8 mouse cellular contexts compared by ENCODE assay signal in genomic region chr2:104710670-104711370, GRCm38 (mm10). TPM values are rescaled to one million over a fixed set of nuclear protein-coding genes. Genes with fewer than 3 reads are reported as not detected.
A peak's percentile ranks its signal among the peaks of the same experiment; 100 is the strongest.
DNase-seq lines count a peak whose midpoint lies in the region; ATAC-seq and TF ChIP-seq lines count a peak whose summit lies in the region.

No protein-coding gene starts in this region.

- H3K27me3 ChIP-seq in embryonic facial prominence, embryonic 11.5 days (ENCODE audit: control insufficient read depth, insufficient read depth, low read length) = no peaks in the 10 kb centered on the region
- no peaks in the 10 kb centered on the region for H3K27me3 ChIP-seq in intestine, postnatal 0 days (replicated peaks; ENCODE audit: control insufficient read depth, insufficient read depth, low read length)
- H3K27me3 ChIP-seq in neural tube, embryonic 12.5 days (replicated peaks) = no peaks in the 10 kb centered on the region

- no peaks in the 10 kb centered on the region for H3K36me3 ChIP-seq in embryonic facial prominence, embryonic 11.5 days (replicated peaks; ENCODE audit: control insufficient read depth, insufficient read depth, low read depth, low read length)
- H3K36me3 ChIP-seq in intestine, postnatal 0 days (ENCODE audit: control insufficient read depth, insufficient read depth) = no peaks in the 10 kb centered on the region
- H3K36me3 ChIP-seq in neural tube, embryonic 12.5 days = peaks cover 6% of the 10 kb centered on the region; the same call in 1 of the 2 replicates

- H3K4me3 ChIP-seq in layer of hippocampus, adult 2 months = peak overlapping the region; percentile 94
- H3K4me3 ChIP-seq in embryonic facial prominence, embryonic 11.5 days (ENCODE audit: low read depth, low read length) = peak overlapping the region; percentile 81
- peak overlapping the region; percentile 81; the same call in 1 of the 2 replicates for H3K4me3 ChIP-seq in intestine, postnatal 0 days (ENCODE audit: low read depth, low read length)
- H3K4me3 ChIP-seq in neural tube, embryonic 12.5 days = peak overlapping the region; percentile 84

- H3K27ac ChIP-seq in layer of hippocampus, adult 2 months = no peak overlapping the region
- no peak overlapping the region for H3K27ac ChIP-seq in embryonic facial prominence, embryonic 11.5 days (replicated peaks; ENCODE audit: low read depth, low read length)
- H3K27ac ChIP-seq in intestine, postnatal 0 days (ENCODE audit: low read depth, low read length) = no peak overlapping the region
- H3K27ac ChIP-seq in neural tube, embryonic 12.5 days = no peak overlapping the region

- 27% methylated on average over 6 of the region's 6 CpGs for WGBS in embryonic facial prominence, embryonic 11.5 days
- 38% methylated on average over 6 of the region's 6 CpGs for WGBS in intestine, postnatal 0 days
- 21% methylated on average over 6 of the region's 6 CpGs for WGBS in neural tube, embryonic 12.5 days

- H3K4me1 ChIP-seq in embryonic facial prominence, embryonic 11.5 days (ENCODE audit: control insufficient read depth, insufficient read depth, low read length) = no peaks in the 10 kb centered on the region
- no peaks in the 10 kb centered on the region for H3K4me1 ChIP-seq in intestine, postnatal 0 days (replicated peaks; ENCODE audit: control insufficient read depth, insufficient read depth, low read length)
- H3K4me1 ChIP-seq in neural tube, embryonic 12.5 days = peaks cover 13% of the 10 kb centered on the region

- no peak overlapping the region for H3K9ac ChIP-seq in embryonic facial prominence, embryonic 11.5 days (replicated peaks; ENCODE audit: low read length)
- H3K9ac ChIP-seq in intestine, postnatal 0 days (ENCODE audit: low read depth, low read length) = no peak overlapping the region
- H3K9ac ChIP-seq in neural tube, embryonic 12.5 days = no peak overlapping the region; the same call in 1 of the 2 replicates

- ATAC-seq in embryonic facial prominence, embryonic 11.5 days (replicated peaks; ENCODE audit: insufficient number of reproducible peaks, low FRiP score, low TSS enrichment, low read depth) = no peak
- no peak for ATAC-seq in intestine, postnatal 0 days
- ATAC-seq in neural tube, embryonic 12.5 days (ENCODE audit: low FRiP score, low read depth) = peak; percentile 15

- no peak for DNase-seq in layer of hippocampus, adult 2 months (ENCODE audit: low spot score in 2 of 2)
- DNase-seq in layer of hippocampus, adult 11-12 months (ENCODE audit: low spot score) = no peak
- peak; percentile 37 for DNase-seq in embryonic facial prominence, embryonic 11.5 days (ENCODE audit: low spot score)
- DNase-seq in thymus, postnatal 10 days (ENCODE audit: low spot score in 2 of 2) = no peak
- no peak for DNase-seq in adrenal gland, postnatal 14 days
- DNase-seq in yolk sac, embryonic 10.5 days (ENCODE audit: low spot score) = no peak

- TF ChIP-seq CTCF in layer of hippocampus, adult 2 months (conservative IDR thresholded peaks at IDR 0.05) = no peak
- TF ChIP-seq CTCF in intestine, postnatal 0 days (IDR thresholded peaks at IDR 0.05; ENCODE audit: low read depth) = no peak

- peak overlapping the region; percentile 71 for H3K4me2 ChIP-seq in embryonic facial prominence, embryonic 11.5 days (ENCODE audit: low read depth, low read length)
- H3K4me2 ChIP-seq in intestine, postnatal 0 days (replicated peaks; ENCODE audit: low read depth) = peak overlapping the region; percentile 87
- H3K4me2 ChIP-seq in neural tube, embryonic 12.5 days (replicated peaks) = peak overlapping the region; percentile 65

- no peaks in the 10 kb centered on the region for H3K9me3 ChIP-seq in embryonic facial prominence, embryonic 11.5 days (replicated peaks; ENCODE audit: control insufficient read depth, low read length)
- H3K9me3 ChIP-seq in intestine, postnatal 0 days (ENCODE audit: control insufficient read depth) = no peaks in the 10 kb centered on the region
- H3K9me3 ChIP-seq in neural tube, embryonic 12.5 days = no peaks in the 10 kb centered on the region

RNA-seq across cellular contexts. Expression of gene Tcp11l1, which starts 1.1 kb away (rescaled TPM):
- total RNA-seq in layer of hippocampus, adult 2 months (2021) = 10 to 100 TPM; 35.6 to 37.9 TPM
- 62.5 and 63.1 TPM in 2 replicates for polyA plus RNA-seq in embryonic facial prominence, embryonic 11.5 days (2014; fragmentation: Nextera tagmentation; extraction: Ambion mirVana)
- 16.0 and 17.2 TPM in 2 replicates for polyA plus RNA-seq in intestine, postnatal 0 days (2015; fragmentation: Nextera tagmentation; extraction: Ambion mirVana)
- polyA plus RNA-seq in neural tube, embryonic 12.5 days (2016; fragmentation: Nextera tagmentation; extraction: Ambion mirVana) = 68.8 and 76.3 TPM in 2 replicates
- 9.0 and 10.6 TPM in 2 replicates for total RNA-seq in adrenal gland, postnatal 14 days (2021)

RNA-seq across cellular contexts. Expression of gene Pin1rt1, which starts 5.4 kb away (rescaled TPM):
- not detected for total RNA-seq in layer of hippocampus, adult 2 months (2021)
- 0.18 TPM in 1 of 2 replicates, not detected in the other for polyA plus RNA-seq in embryonic facial prominence, embryonic 11.5 days (2014; fragmentation: Nextera tagmentation; extraction: Ambion mirVana)
- not detected in 2 replicates for polyA plus RNA-seq in intestine, postnatal 0 days (2015; fragmentation: Nextera tagmentation; extraction: Ambion mirVana)
- 0.17 TPM in 1 of 2 replicates, not detected in the other for polyA plus RNA-seq in neural tube, embryonic 12.5 days (2016; fragmentation: Nextera tagmentation; extraction: Ambion mirVana)
- not detected in 2 replicates for total RNA-seq in adrenal gland, postnatal 14 days (2021)

RNA-seq across cellular contexts. Expression of gene Depdc7, which starts 31.9 kb away (rescaled TPM):
- 1 to 10 TPM; 1.6 to 2.2 TPM for total RNA-seq in layer of hippocampus, adult 2 months (2021)
- 4.4 and 5.1 TPM in 2 replicates for polyA plus RNA-seq in embryonic facial prominence, embryonic 11.5 days (2014; fragmentation: Nextera tagmentation; extraction: Ambion mirVana)
- 62.4 and 70.0 TPM in 2 replicates for polyA plus RNA-seq in intestine, postnatal 0 days (2015; fragmentation: Nextera tagmentation; extraction: Ambion mirVana)
- 2.1 and 2.4 TPM in 2 replicates for polyA plus RNA-seq in neural tube, embryonic 12.5 days (2016; fragmentation: Nextera tagmentation; extraction: Ambion mirVana)
- total RNA-seq in adrenal gland, postnatal 14 days (2021) = 1.8 and 5.2 TPM in 2 replicates

Comparison
In these comparisons a context has a peak if more than half of its experiments do, and no peak if none do; other contexts are left out.
1. RNA of gene Depdc7, which starts 31.9 kb away (polyA plus RNA-seq): 62.4 to 70.0 TPM in intestine, postnatal 0 days; 4.4 to 5.1 TPM in embryonic facial prominence, embryonic 11.5 days and 2.1 to 2.4 TPM in neural tube, embryonic 12.5 days; every median in the first group is over 10 times any median in the second.
2. Peak in every context shown above with its lines, with median percentiles within 50 percentile points of each other: H3K4me3 ChIP-seq and H3K4me2 ChIP-seq.